Mouse (Mus musculus): ENCODE results near the gene Hectd4.

DNA sequence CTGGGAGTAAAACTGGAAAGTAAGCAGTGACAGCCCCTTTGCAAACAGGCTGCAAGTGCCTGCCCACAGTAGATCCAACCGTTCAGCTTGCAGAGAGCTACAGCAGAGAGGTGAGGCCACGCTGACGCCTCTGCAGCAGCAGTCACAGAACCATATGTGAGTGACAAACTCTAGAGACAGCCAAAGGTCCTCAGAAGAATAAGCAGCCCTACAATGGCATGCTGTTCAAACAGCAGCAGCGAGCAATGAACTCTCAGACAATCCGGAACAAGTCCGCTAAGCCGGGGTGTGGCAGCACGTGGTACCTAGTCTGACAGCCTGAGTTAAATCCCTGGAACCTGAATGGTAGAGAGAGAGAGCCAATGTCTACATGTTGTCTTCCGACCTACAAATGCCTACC is 30.8 kb upstream of the Hectd4 start:
- TF ChIP-seq POLR2A (IDR thresholded peaks at IDR 0.05; ENCODE audit: low read depth, low read length) = no peak
- no peak for TF ChIP-seq CTCF (IDR thresholded peaks at IDR 0.05; ENCODE audit: extremely low read depth, insufficient read length, insufficient replicate concordance, low read depth, low read length)

Data from small intestine, adult 2 months (tissue).